Mouse (Mus musculus): ENCODE results near the gene Greb1. TPM values are rescaled to one million over a fixed set of nuclear protein-coding genes. Genes with fewer than 3 reads are reported as not detected.
"Not testable (repeated sequence)": the region's sequence is repeated elsewhere in the genome, so short reads cannot be mapped to it uniquely, and the experiment has no call there.

Greb1 gene
- polyA plus RNA-seq, 1 experiment from 2014 or later, result 3.8 TPM

- H3K4me3 ChIP-seq (ENCODE audit: low read length), result no peak overlapping the region
- 85% methylated on average over 13 of the region's 13 CpGs for WGBS
- no peak overlapping the region for H3K27ac ChIP-seq (ENCODE audit: low read length)
- no peaks in the 10 kb centered on the region for H3K9me3 ChIP-seq (ENCODE audit: control insufficient read depth, low read length)
- no peaks in the 10 kb centered on the region for H3K27me3 ChIP-seq (ENCODE audit: control insufficient read depth, insufficient read depth, low read depth, low read length)
- no peak for ATAC-seq (ENCODE audit: low read depth)
- H3K36me3 ChIP-seq (ENCODE audit: control insufficient read depth, insufficient read depth, low read length), result no peaks in the 10 kb centered on the region
- H3K4me2 ChIP-seq (ENCODE audit: low read depth, low read length), result no peak overlapping the region
- no peaks in the 10 kb centered on the region for H3K4me1 ChIP-seq (replicated peaks; ENCODE audit: control insufficient read depth, insufficient read depth, low read length)
- no peak overlapping the region for H3K9ac ChIP-seq (ENCODE audit: low read length)
These were observed 104.5 kb downstream of the Greb1 start for GRCm38 (mm10) chr12:16696146-16696545.

- 97% methylated on average over 7 of the region's 8 CpGs for WGBS
- not testable (repeated sequence) for H3K27me3 ChIP-seq (ENCODE audit: control insufficient read depth, insufficient read depth, low read depth, low read length); H3K9me3 ChIP-seq (ENCODE audit: control insufficient read depth, low read length); H3K4me2 ChIP-seq (ENCODE audit: low read depth, low read length); H3K4me3 ChIP-seq (ENCODE audit: low read length); H3K27ac ChIP-seq (ENCODE audit: low read length); H3K36me3 ChIP-seq (ENCODE audit: control insufficient read depth, insufficient read depth, low read length); ATAC-seq (ENCODE audit: low read depth); H3K9ac ChIP-seq (ENCODE audit: low read length); H3K4me1 ChIP-seq (replicated peaks; ENCODE audit: control insufficient read depth, insufficient read depth, low read length)
These were observed 105.4 kb downstream of the Greb1 start for GRCm38 (mm10) chr12:16695252-16695651.

- Histone ChIP-seq H3K9me3 (ENCODE audit: control insufficient read depth, low read length) (no peaks in the 10 kb centered on the region), H3K36me3 (ENCODE audit: control insufficient read depth, insufficient read depth, low read length) (no peaks in the 10 kb centered on the region), H3K9ac (ENCODE audit: low read length) (no peak overlapping the region), H3K27ac (ENCODE audit: low read length) (no peak overlapping the region), H3K4me3 (ENCODE audit: low read length) (no peak overlapping the region), H3K4me2 (ENCODE audit: low read depth, low read length) (no peak overlapping the region), H3K4me1 (replicated peaks; ENCODE audit: control insufficient read depth, insufficient read depth, low read length) (no peaks in the 10 kb centered on the region), H3K27me3 (ENCODE audit: control insufficient read depth, insufficient read depth, low read depth, low read length) (no peaks in the 10 kb centered on the region)
- WGBS, result 70% methylated on average over 5 of the region's 5 CpGs
- no peak for ATAC-seq (ENCODE audit: low read depth)
These were observed 105.9 kb downstream of the Greb1 start for GRCm38 (mm10) chr12:16694783-16695182.

- no peak overlapping the region for H3K9ac ChIP-seq (ENCODE audit: low read length)
- H3K9me3 ChIP-seq (ENCODE audit: control insufficient read depth, low read length), result no peaks in the 10 kb centered on the region
- 76% methylated on average over 9 of the region's 9 CpGs for WGBS
- H3K27me3 ChIP-seq (ENCODE audit: control insufficient read depth, insufficient read depth, low read depth, low read length), result no peaks in the 10 kb centered on the region
- H3K27ac ChIP-seq (ENCODE audit: low read length), result no peak overlapping the region
- no peaks in the 10 kb centered on the region for H3K36me3 ChIP-seq (ENCODE audit: control insufficient read depth, insufficient read depth, low read length)
- no peaks in the 10 kb centered on the region for H3K4me1 ChIP-seq (replicated peaks; ENCODE audit: control insufficient read depth, insufficient read depth, low read length)
- H3K4me2 ChIP-seq (ENCODE audit: low read depth, low read length), result no peak overlapping the region
- H3K4me3 ChIP-seq (ENCODE audit: low read length), result no peak overlapping the region
- ATAC-seq (ENCODE audit: low read depth), result no peak
These were observed 110.1 kb downstream of the Greb1 start for GRCm38 (mm10) chr12:16690631-16691030.

- no peaks in the 10 kb centered on the region for H3K4me1 ChIP-seq (replicated peaks; ENCODE audit: control insufficient read depth, insufficient read depth, low read length)
- ATAC-seq (ENCODE audit: low read depth), result no peak
- H3K4me2 ChIP-seq (ENCODE audit: low read depth, low read length), result no peak overlapping the region
- WGBS, result 93% methylated on average over 10 of the region's 10 CpGs
- H3K27ac ChIP-seq (ENCODE audit: low read length), result no peak overlapping the region
- H3K27me3 ChIP-seq (ENCODE audit: control insufficient read depth, insufficient read depth, low read depth, low read length), result no peaks in the 10 kb centered on the region
- no peak overlapping the region for H3K4me3 ChIP-seq (ENCODE audit: low read length)
- no peaks in the 10 kb centered on the region for H3K9me3 ChIP-seq (ENCODE audit: control insufficient read depth, low read length)
- H3K36me3 ChIP-seq (ENCODE audit: control insufficient read depth, insufficient read depth, low read length), result no peaks in the 10 kb centered on the region
- H3K9ac ChIP-seq (ENCODE audit: low read length), result no peak overlapping the region
These were observed 128.4 kb downstream of the Greb1 start for GRCm38 (mm10) chr12:16672246-16672645.

GRCm38 (mm10) chr12:16669176-16669575 lies 131.5 kb downstream of the Greb1 start:
- Histone ChIP-seq H3K36me3 (ENCODE audit: control insufficient read depth, insufficient read depth, low read length) (no peaks in the 10 kb centered on the region), H3K9ac (ENCODE audit: low read length) (no peak overlapping the region), H3K4me2 (ENCODE audit: low read depth, low read length) (no peak overlapping the region), H3K9me3 (ENCODE audit: control insufficient read depth, low read length) (no peaks in the 10 kb centered on the region), H3K4me3 (ENCODE audit: low read length) (no peak overlapping the region), H3K4me1 (replicated peaks; ENCODE audit: control insufficient read depth, insufficient read depth, low read length) (no peaks in the 10 kb centered on the region), H3K27ac (ENCODE audit: low read length) (no peak overlapping the region), H3K27me3 (ENCODE audit: control insufficient read depth, insufficient read depth, low read depth, low read length) (no peaks in the 10 kb centered on the region)
- ATAC-seq (ENCODE audit: low read depth), result no peak
- 59% methylated on average over 3 of the region's 3 CpGs for WGBS

GRCm38 (mm10) chr12:16665022-16665421 lies 135.7 kb downstream of the Greb1 start:
- 20% methylated on average over 1 of the region's 2 CpGs for WGBS
- H3K4me2 ChIP-seq (ENCODE audit: low read depth, low read length), result no peak overlapping the region
- no peaks in the 10 kb centered on the region for H3K27me3 ChIP-seq (ENCODE audit: control insufficient read depth, insufficient read depth, low read depth, low read length)
- H3K9me3 ChIP-seq (ENCODE audit: control insufficient read depth, low read length), result no peaks in the 10 kb centered on the region
- no peaks in the 10 kb centered on the region for H3K36me3 ChIP-seq (ENCODE audit: control insufficient read depth, insufficient read depth, low read length)
- peak; percentile 65 for ATAC-seq (ENCODE audit: low read depth)
- no peak overlapping the region for H3K27ac ChIP-seq (ENCODE audit: low read length)
- H3K9ac ChIP-seq (ENCODE audit: low read length), result no peak overlapping the region
- no peak overlapping the region for H3K4me3 ChIP-seq (ENCODE audit: low read length)
- H3K4me1 ChIP-seq (replicated peaks; ENCODE audit: control insufficient read depth, insufficient read depth, low read length), result no peaks in the 10 kb centered on the region

- Histone ChIP-seq H3K36me3 (ENCODE audit: control insufficient read depth, insufficient read depth, low read length) (no peaks in the 10 kb centered on the region), H3K4me1 (replicated peaks; ENCODE audit: control insufficient read depth, insufficient read depth, low read length) (no peaks in the 10 kb centered on the region), H3K4me3 (ENCODE audit: low read length) (no peak overlapping the region), H3K9me3 (ENCODE audit: control insufficient read depth, low read length) (no peaks in the 10 kb centered on the region), H3K27me3 (ENCODE audit: control insufficient read depth, insufficient read depth, low read depth, low read length) (no peaks in the 10 kb centered on the region), H3K27ac (ENCODE audit: low read length) (no peak overlapping the region), H3K4me2 (ENCODE audit: low read depth, low read length) (no peak overlapping the region), H3K9ac (ENCODE audit: low read length) (no peak overlapping the region)
- 54% methylated on average over 6 of the region's 6 CpGs for WGBS
- no peak for ATAC-seq (ENCODE audit: low read depth)
These were observed 137.6 kb downstream of the Greb1 start for GRCm38 (mm10) chr12:16662955-16663585.

GRCm38 (mm10) chr12:16661936-16662335 lies 138.8 kb downstream of the Greb1 start:
- H3K27me3 ChIP-seq (ENCODE audit: control insufficient read depth, insufficient read depth, low read depth, low read length), result no peaks in the 10 kb centered on the region
- no peaks in the 10 kb centered on the region for H3K9me3 ChIP-seq (ENCODE audit: control insufficient read depth, low read length)
- no peaks in the 10 kb centered on the region for H3K36me3 ChIP-seq (ENCODE audit: control insufficient read depth, insufficient read depth, low read length)
- no peak for ATAC-seq (ENCODE audit: low read depth)
- WGBS, result 58% methylated on average over 2 of the region's 2 CpGs
- H3K27ac ChIP-seq (ENCODE audit: low read length), result no peak overlapping the region
- no peaks in the 10 kb centered on the region for H3K4me1 ChIP-seq (replicated peaks; ENCODE audit: control insufficient read depth, insufficient read depth, low read length)
- no peak overlapping the region for H3K9ac ChIP-seq (ENCODE audit: low read length)
- H3K4me2 ChIP-seq (ENCODE audit: low read depth, low read length), result no peak overlapping the region
- no peak overlapping the region for H3K4me3 ChIP-seq (ENCODE audit: low read length)

- Histone ChIP-seq H3K4me1 (replicated peaks; ENCODE audit: control insufficient read depth, insufficient read depth, low read length) (no peaks in the 10 kb centered on the region), H3K36me3 (ENCODE audit: control insufficient read depth, insufficient read depth, low read length) (no peaks in the 10 kb centered on the region), H3K27ac (ENCODE audit: low read length) (no peak overlapping the region), H3K4me3 (ENCODE audit: low read length) (no peak overlapping the region), H3K4me2 (ENCODE audit: low read depth, low read length) (no peak overlapping the region), H3K27me3 (ENCODE audit: control insufficient read depth, insufficient read depth, low read depth, low read length) (no peaks in the 10 kb centered on the region), H3K9me3 (ENCODE audit: control insufficient read depth, low read length) (no peaks in the 10 kb centered on the region), H3K9ac (ENCODE audit: low read length) (no peak overlapping the region)
- 74% methylated on average over 10 of the region's 10 CpGs for WGBS
- ATAC-seq (ENCODE audit: low read depth), result no peak
These were observed 139.2 kb downstream of the Greb1 start for GRCm38 (mm10) chr12:16661459-16661858.

Data from lung, embryonic 16.5 days (tissue).